Mouse (Mus musculus): ENCODE measurements around the gene Areg. TPM values are rescaled to one million over a fixed set of nuclear protein-coding genes. Genes with fewer than 3 reads are reported as not detected.

Areg gene
- total RNA-seq, 2 experiments from 2014 or later = not detected

DNA sequence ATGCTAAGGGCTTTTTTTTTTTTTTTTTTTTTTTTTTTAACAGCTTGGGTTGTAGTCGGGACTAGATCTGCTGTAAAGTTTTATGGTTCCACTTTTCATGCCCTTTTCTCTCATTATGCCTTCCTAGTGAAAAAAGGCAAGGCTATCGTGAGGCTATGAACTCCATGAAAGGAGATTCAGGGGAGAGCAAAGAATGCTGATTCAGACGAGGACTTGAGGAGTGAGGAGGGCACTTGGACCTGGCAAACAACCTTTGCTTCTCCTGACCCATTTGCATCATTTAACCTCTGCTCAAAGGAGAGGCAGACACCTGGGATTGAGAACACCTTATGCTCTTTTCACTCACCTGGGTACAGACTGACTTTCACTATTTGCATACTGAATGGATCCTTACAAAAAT is 17.8 kb downstream of the Areg start:
- intact Hi-C loops (cut with DNase I) = no loop called here
- DNase-seq (ENCODE audit: low spot score) = no peak

DNA sequence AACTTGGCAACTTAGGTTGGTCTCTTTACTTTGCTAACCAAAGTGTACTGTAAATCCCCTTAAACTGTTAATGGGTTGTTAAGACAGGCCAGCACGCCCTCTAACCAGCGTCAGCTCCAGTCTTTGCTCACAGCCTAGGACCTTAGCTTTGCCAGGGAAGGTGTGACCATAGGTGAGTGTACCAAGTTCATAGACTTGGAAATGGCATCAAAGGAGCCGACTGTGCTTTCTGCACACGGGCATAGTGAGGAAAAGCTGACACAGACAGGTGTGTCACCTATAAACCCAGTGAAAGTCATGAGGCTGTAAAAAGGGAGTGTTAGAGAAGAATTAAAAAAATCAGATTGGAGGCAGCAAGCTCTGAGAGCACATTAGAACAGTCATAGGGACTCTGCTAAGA is 23.4 kb downstream of the Areg start:
- DNase-seq (ENCODE audit: low spot score) = no peak

DNA sequence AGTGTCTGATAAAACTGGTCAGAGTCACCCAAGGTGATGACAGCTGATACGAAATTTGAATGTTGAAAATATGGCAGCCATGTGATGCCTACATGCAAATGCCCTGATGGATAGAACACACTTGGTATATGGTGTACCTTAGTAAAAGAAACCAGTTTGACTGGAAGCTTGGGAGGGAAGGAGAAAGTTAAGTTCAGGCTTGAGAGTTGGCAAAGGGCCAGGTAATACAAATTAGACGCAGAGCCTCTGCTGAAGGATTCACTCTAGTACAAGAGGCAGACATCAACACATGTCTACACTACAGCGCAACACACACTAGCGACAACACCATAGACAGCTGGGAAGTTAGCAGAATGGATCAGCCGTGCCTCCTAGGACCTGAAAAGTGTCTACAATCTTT is 27.2 kb downstream of the Areg start:
- intact Hi-C loops (cut with DNase I) = no loop called here
- DNase-seq (ENCODE audit: low spot score) = no peak

More for the DNA sequence above, 23.4 kb downstream of the Areg start:
- intact Hi-C loops (cut with DNase I) = no loop called here

DNA sequence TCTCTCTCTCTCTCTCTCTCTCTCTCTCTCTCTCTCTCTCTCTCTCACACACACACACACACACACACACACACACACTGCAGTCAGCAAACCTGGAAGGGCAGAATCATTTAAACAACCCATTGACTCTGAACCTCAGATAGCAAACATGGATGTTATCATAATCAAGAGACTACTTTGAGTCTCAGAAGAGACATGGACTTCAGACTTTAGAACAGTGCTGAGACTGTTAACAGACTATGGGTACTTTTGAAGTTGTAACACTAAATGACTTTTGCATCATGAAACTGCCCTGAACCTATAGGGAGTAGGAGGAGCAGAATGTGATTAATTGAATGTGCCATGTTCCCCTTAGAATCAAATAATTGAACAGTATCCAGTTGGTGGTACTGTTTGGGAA is 37.0 kb downstream of the Areg start:
- no peak for DNase-seq (ENCODE audit: low spot score)
- intact Hi-C loops (cut with DNase I) = no loop called here

DNA sequence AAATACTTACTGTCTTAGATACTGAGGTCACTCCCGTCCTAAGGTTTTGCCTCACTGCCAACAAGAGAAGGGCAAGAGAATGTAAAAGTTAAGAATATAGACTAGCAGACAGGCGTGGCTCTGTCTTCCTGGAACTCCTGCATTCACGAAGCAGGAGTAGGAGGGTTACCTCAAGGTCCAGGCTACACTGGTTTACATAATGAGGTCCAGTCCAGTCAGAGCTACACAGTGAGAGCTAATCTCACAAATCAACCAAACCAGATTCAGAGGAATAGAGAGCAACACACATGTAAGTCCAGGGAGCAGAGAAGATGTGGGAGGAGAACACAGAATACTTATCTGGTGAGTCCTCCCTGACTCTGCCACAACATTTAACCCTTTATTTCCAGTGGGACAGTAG is 55.2 kb downstream of the Areg start:
- intact Hi-C loops (cut with DNase I) = loop anchor here (10.0 kb wide), 1 partner anchor 220 kb away; no protein-coding TSS in a partner anchor
- DNase-seq (ENCODE audit: low spot score) = no peak

Other genes with a start within 250 kb of the Areg start
- gene Cxcl1, start 248.4 kb upstream of the Areg start, total RNA-seq (2021) = under 1 TPM; 0.55 to 0.64 TPM
- gene Cxcl2, start 235.7 kb upstream of the Areg start, total RNA-seq (2021) = not detected
- 10 to 100 TPM; 10.3 to 12.6 TPM for gene Mthfd2l, start 208.5 kb upstream of the Areg start, total RNA-seq (2021)
- under 1 TPM; 0.36 to 0.44 TPM for gene Epgn, start 112.1 kb upstream of the Areg start, total RNA-seq (2021)
- gene Ereg, start 65.0 kb upstream of the Areg start, total RNA-seq (2021) = under 1 TPM in 1 of 2 experiments, not detected in 1; 0.06 TPM

All from heart, postnatal 25 days (tissue).